Mouse (Mus musculus) embryonic facial prominence, embryonic 13.5 days (tissue): ENCODE measurements around the gene Sox13. TPM values are rescaled to one million over a fixed set of nuclear protein-coding genes. Genes with fewer than 3 reads are reported as not detected.
A peak's percentile ranks its signal among the peaks of the same experiment; 100 is the strongest.

Experiments
- ATAC-seq: fragments of 200-750 bp; cut with Nextera tagmentation; 2 replicates; pipeline ENCODE4 v1.8.0; 2017; ENCODE audit warnings: low read depth; ENCODE audit not compliant: insufficient number of reproducible peaks, insufficient read depth, low FRiP score, low TSS enrichment
- H3K27ac ChIP-seq: fragments of 300-500 bp; sonication (generic); 2 replicates; pipeline ENCODE4 v1.5.1; 2015; ENCODE audit warnings: moderate library complexity, mild to moderate bottlenecking, inconsistent platforms
- H3K27me3 ChIP-seq: fragments of 300-500 bp; sonication (generic); 2 replicates; pipeline ENCODE4 v1.6.1; 2015; ENCODE audit warnings: mild to moderate bottlenecking, inconsistent platforms
- H3K36me3 ChIP-seq: fragments of 300-500 bp; sonication (generic); 2 replicates; pipeline ENCODE4 v1.6.1; 2015; ENCODE audit warnings: mild to moderate bottlenecking, inconsistent platforms
- H3K4me1 ChIP-seq: fragments of 300-500 bp; sonication (generic); 2 replicates; pipeline ENCODE4 v1.6.1; 2015; ENCODE audit warnings: inconsistent platforms
- H3K4me2 ChIP-seq: fragments of 300-500 bp; sonication (generic); 2 replicates; pipeline ENCODE4 v1.6.1; 2015; ENCODE audit warnings: moderate library complexity, mild to moderate bottlenecking, inconsistent platforms
- H3K4me3 ChIP-seq: fragments of 300-500 bp; sonication (generic); 2 replicates; pipeline ENCODE4 v1.5.1; 2015; ENCODE audit warnings: mild to moderate bottlenecking, inconsistent platforms
- H3K9ac ChIP-seq: fragments of 300-500 bp; sonication (generic); 2 replicates; pipeline ENCODE4 v1.6.1; 2015; ENCODE audit warnings: mild to moderate bottlenecking, inconsistent platforms
- H3K9me3 ChIP-seq: fragments of 300-500 bp; sonication (generic); 2 replicates; pipeline ENCODE4 v1.6.1; 2016; ENCODE audit warnings: inconsistent platforms
- WGBS: fragments of 180-500 bp; shearing (Covaris S2); methylation state at CpG from one replicate; pipeline ENCODE4 v1.1.7; 2015; ENCODE audit warnings: mixed read lengths; 5-methylcytosine and 5-hydroxymethylcytosine counted together
- polyA plus RNA-seq: library from polyadenylated mRNA; unstranded; fragments of >200 nt; fragmentation: Nextera tagmentation; extraction: Ambion mirVana; gene quantifications from 2 replicates; pipeline ENCODE4 v1.2.1, GENCODE M21; 2015

The Sox13 gene
- polyA plus RNA-seq, 1 experiment from 2014 or later = 5.2 TPM

DNA sequence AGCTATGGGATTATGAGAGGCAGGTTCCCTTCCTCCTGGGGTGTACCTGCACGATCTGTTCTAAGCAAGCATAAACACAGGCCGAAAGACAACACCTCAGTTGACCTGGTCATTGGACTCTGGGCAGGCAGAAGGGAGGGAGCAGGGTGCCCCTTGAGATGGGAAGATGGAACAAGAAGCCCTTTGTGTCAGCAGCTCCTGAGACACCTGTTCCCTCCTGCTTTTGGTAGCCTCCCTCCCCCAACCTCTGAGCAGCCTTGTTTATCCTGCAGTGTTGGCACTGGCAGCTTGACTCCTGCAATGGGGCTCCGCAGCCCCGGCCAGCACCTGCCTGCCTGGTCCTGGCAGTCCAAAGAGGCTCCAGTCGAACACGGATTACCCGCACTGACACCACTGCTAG, 9.1 kb downstream of the Sox13 start:
- Histone ChIP-seq H3K4me3 (no peak overlapping the region), H3K9ac (no peak overlapping the region), H3K4me2 (no peak overlapping the region), H3K27ac (no peak overlapping the region), H3K9me3 (no peaks in the 10 kb centered on the region), H3K36me3 (no peaks in the 10 kb centered on the region), H3K27me3 (peaks cover 11% of the 10 kb centered on the region), H3K4me1 (peaks cover 31% of the 10 kb centered on the region)
- WGBS = 50% methylated on average over 7 of the region's 7 CpGs
- ATAC-seq = no peak

DNA sequence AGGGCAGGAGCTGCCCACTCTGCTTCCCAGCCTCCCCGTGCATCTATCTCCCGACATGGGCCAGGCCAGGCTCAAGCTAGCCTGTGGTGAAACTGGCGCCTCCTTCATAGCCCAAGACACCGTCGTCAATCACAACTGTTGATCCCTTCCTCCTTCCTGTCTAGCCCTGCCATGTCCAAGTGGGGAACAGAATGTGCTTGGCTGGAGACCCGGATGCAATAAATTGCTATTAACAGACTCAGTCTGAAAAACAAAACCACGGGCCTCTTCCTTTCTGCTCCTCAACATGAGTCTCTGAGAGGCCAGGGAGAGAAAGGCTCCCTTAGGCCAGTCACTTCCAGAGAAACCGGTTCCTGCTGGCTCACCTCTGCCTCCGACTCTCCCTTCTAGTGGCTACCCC, 11.2 kb downstream of the Sox13 start:
- Histone ChIP-seq H3K9ac (no peak overlapping the region), H3K4me1 (peaks cover 35% of the 10 kb centered on the region), H3K27ac (no peak overlapping the region), H3K36me3 (no peaks in the 10 kb centered on the region), H3K4me3 (no peak overlapping the region), H3K9me3 (no peaks in the 10 kb centered on the region), H3K4me2 (no peak overlapping the region), H3K27me3 (peaks cover 3% of the 10 kb centered on the region; the same call in 1 of the 2 replicates)
- WGBS = 70% methylated on average over 9 of the region's 9 CpGs
- no peak for ATAC-seq

DNA sequence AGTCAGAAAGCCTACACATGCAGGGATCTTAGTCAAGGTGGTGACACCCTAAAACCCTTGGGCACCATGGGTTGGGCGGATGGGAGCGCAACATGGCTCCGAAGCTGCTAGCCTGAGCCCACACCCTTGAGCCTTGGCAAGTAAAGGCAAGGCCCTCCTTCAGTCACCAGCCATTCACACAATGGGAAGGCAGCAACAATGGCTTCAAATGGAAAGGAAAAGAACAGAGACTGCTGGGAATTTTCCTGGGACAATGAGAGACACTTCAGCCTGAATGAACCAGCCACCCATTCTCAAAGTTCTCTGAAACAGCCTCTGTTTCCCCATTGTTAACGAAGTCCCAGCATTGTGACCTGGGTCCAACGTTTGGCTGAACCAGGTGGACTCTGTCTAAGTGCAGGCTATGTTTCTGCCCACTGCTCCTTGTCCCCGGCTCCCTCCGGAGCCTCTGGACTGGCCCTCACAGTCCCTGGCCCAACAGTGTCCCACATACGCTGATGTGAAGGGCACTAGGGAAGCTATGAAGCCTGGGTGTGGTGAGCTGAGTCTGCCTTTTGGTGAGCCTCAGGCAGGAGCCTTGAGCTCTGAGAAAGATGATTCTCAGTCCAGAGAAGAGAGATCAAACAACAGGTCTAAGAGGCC, 12.6 kb downstream of the Sox13 start:
- no peaks in the 10 kb centered on the region for H3K27me3 ChIP-seq
- WGBS = 84% methylated on average over 8 of the region's 8 CpGs
- H3K36me3 ChIP-seq = no peaks in the 10 kb centered on the region
- peaks cover 25% of the 10 kb centered on the region for H3K4me1 ChIP-seq
- no peak for ATAC-seq
- no peak overlapping the region for H3K9ac ChIP-seq
- H3K27ac ChIP-seq = no peak overlapping the region
- no peaks in the 10 kb centered on the region for H3K9me3 ChIP-seq
- no peak overlapping the region for H3K4me2 ChIP-seq
- no peak overlapping the region for H3K4me3 ChIP-seq

DNA sequence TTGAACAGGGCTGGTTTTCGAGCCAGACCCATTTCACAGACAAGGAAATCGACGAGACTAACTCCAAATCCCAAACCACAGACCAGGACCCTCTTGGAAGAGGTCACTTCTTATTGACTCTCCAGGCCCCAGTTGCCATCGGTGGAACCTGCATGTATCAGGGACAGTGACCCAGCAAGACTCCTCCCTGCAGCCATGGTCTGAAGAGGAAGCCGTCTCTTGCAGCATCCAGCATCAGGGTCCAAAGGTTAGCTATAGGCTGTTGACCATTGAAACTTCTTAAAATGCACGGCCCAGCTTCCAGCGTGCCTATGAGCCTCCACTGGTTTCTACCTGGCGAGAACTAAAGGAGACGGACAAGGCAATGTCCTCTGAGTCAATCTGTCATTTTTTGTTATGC, 14.4 kb downstream of the Sox13 start:
- Histone ChIP-seq H3K27me3 (no peaks in the 10 kb centered on the region), H3K9ac (no peak overlapping the region), H3K4me2 (no peak overlapping the region), H3K4me3 (no peak overlapping the region), H3K27ac (no peak overlapping the region), H3K9me3 (no peaks in the 10 kb centered on the region), H3K4me1 (peaks cover 20% of the 10 kb centered on the region), H3K36me3 (no peaks in the 10 kb centered on the region)
- WGBS = 54% methylated on average over 9 of the region's 9 CpGs
- ATAC-seq = no peak

DNA sequence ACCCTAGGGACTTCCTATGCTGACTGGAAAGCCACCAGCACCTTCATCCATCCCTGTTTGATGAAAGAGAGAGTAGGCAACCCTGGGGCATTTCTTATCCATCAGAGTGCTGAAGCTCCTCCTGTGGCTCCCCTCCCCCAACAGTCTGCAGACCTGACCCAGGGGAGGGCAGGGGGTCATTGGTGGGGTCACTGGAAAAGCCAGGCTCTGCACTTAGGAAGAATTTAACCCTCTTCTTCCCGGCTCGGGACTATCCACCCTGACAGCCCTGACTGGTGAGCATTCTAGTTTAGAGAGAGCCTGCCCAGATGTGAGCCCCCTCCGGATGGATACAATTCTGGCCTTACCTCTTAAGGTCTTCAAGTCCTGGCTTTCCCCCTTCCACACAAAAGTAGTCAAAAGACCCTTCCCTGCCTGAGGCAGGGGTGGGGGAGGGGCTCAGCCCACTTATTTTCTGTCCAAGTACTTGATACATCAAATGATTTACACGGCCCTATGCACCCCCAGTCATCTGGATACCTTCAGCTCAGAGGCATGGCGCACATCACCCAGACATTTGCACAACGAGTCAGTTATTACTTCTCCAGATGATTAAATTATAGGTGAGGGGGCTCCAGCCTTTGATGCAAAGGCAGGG, 15.2 kb downstream of the Sox13 start:
- WGBS = 9% methylated on average over 6 of the region's 6 CpGs
- no peak for ATAC-seq
- Histone ChIP-seq H3K4me2 (no peak overlapping the region), H3K27me3 (no peaks in the 10 kb centered on the region), H3K4me1 (peaks cover 20% of the 10 kb centered on the region), H3K9me3 (no peaks in the 10 kb centered on the region), H3K4me3 (no peak overlapping the region), H3K36me3 (no peaks in the 10 kb centered on the region), H3K27ac (no peak overlapping the region), H3K9ac (no peak overlapping the region)

DNA sequence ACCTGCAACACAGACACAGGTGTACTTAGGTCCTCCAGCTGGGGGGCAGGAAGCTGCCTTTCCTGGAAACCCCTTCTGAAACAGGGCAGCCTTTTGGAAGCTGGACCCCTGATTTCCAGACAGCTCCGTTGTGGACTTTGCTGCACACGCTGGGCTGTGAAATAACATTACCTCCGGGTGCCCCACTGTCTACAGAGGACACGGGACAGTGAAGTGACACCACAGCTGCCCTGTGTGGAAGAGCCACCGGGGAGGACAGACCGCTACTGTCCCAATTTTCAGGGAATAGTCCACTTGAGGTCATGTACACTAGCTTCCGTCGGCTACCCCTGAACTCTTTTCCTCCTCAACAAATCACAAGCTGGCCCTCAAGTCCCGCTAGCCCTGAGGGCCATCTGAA, 15.9 kb downstream of the Sox13 start:
- H3K4me1 ChIP-seq = peaks cover 20% of the 10 kb centered on the region
- ATAC-seq = no peak
- 27% methylated on average over 9 of the region's 9 CpGs for WGBS

DNA sequence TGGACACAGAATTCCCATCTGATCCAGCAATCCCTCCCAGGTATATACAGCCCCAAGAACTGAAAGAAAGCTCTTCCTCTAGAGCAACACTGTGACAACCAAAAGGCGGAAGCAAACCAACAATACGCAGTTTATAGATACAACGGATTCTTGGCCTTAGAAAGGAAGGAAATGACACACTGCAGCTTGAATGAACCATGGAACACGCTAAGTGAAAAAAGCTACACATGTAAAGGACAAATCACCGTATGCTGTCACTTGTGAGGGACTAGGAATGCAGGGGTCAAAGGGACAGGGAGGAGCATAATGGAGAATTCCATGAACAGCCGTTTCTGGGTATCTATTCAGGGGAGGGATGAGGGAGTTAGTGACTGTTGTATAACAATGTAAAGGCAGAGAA, 16.7 kb downstream of the Sox13 start:
- no peak overlapping the region for H3K4me2 ChIP-seq
- peaks cover 14% of the 10 kb centered on the region for H3K4me1 ChIP-seq
- no peak overlapping the region for H3K4me3 ChIP-seq
- no peaks in the 10 kb centered on the region for H3K9me3 ChIP-seq
- 58% methylated on average over 6 of the region's 6 CpGs for WGBS
- ATAC-seq = no peak
- no peaks in the 10 kb centered on the region for H3K27me3 ChIP-seq
- H3K36me3 ChIP-seq = no peaks in the 10 kb centered on the region
- no peak overlapping the region for H3K27ac ChIP-seq
- H3K9ac ChIP-seq = no peak overlapping the region

More for the DNA sequence above, 15.9 kb downstream of the Sox13 start:
- Histone ChIP-seq H3K4me3 (no peak overlapping the region), H3K36me3 (no peaks in the 10 kb centered on the region), H3K9ac (no peak overlapping the region), H3K9me3 (no peaks in the 10 kb centered on the region), H3K27ac (no peak overlapping the region), H3K4me2 (no peak overlapping the region), H3K27me3 (no peaks in the 10 kb centered on the region)

DNA sequence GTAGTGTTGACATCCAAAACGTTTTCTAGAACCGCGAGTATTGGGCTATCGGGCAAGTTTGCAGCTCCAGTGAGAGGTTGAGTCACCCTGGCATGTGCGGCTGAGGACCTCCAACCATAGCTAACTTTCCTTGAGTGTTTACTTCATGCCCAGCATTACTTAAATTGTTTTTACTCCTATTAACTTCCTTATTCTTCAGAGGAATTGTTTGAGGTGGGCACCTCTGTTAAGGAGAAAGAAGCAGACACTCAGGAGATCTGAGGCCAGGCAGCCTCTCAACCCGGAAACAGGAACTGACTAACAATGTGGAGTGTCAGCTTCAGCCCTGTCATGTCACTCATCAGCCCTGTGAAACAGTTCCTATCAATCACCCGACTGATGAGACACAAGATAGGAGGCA, 17.6 kb downstream of the Sox13 start:
- Histone ChIP-seq H3K36me3 (no peaks in the 10 kb centered on the region), H3K9me3 (no peaks in the 10 kb centered on the region), H3K27ac (no peak overlapping the region), H3K4me1 (peaks cover 14% of the 10 kb centered on the region), H3K4me2 (no peak overlapping the region), H3K9ac (no peak overlapping the region), H3K27me3 (no peaks in the 10 kb centered on the region), H3K4me3 (no peak overlapping the region)
- 80% methylated on average over 7 of the region's 7 CpGs for WGBS
- no peak for ATAC-seq

DNA sequence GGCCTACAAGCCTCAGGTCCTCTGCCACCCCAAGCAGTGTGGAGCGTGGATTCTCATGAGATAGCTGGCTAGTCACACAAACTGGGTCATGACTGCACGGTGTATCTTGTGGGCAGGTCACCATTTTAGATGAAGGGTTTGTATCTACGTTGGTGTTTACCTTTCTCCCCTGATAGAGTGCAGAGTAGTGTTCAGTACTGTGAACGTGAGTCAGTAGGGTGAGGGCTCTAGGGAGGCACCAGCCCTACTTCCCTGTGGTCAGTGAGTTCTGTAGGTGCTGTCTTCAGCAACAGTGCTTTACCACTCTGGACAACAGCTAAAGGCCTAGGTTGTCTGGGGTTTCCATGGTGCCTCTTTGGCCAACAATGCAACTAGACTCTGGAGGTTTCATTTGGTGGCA, 20.2 kb downstream of the Sox13 start:
- peaks cover 8% of the 10 kb centered on the region for H3K4me1 ChIP-seq
- ATAC-seq = no peak
- no peaks in the 10 kb centered on the region for H3K27me3 ChIP-seq
- no peak overlapping the region for H3K9ac ChIP-seq
- H3K27ac ChIP-seq = no peak overlapping the region
- no peak overlapping the region for H3K4me2 ChIP-seq
- H3K4me3 ChIP-seq = no peak overlapping the region
- H3K36me3 ChIP-seq = no peaks in the 10 kb centered on the region
- H3K9me3 ChIP-seq = no peaks in the 10 kb centered on the region
- WGBS = 92% methylated on average over 4 of the region's 4 CpGs

DNA sequence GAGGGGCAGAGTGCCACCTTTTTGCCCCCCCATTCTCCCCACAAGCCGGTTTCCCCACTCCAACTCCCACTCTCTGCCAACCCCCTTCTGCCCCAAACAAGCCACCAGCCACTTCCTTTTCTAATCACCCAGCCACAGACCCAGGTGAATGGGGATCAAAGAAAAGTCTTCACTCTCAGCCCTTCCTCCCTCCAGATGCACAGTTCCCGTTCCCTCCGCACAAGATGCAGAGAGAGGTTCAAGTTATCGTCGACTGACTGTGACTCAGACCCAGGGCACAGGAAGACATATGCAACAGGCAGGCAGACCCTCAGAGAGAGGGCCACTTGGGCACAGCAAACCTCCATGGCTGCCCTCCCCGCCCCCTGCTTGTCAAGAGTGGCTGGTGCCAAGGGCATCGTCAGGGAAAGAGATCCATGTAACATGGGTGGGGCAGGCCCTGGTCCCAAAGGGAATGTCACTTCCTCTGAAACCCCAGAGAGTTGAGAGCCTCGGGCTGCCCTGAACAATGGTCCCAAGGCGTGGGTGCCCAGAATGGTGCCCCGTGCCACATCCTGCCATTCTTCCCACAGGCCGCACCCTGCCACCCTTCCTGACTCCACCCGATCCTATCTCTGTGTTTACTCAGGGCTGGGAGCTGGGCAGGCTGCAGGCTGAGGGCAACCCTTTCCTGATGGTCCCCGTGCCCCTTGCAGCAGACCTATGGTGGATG, 24.0 kb downstream of the Sox13 start:
- Histone ChIP-seq H3K4me1 (peaks cover 12% of the 10 kb centered on the region), H3K36me3 (no peaks in the 10 kb centered on the region), H3K9me3 (no peaks in the 10 kb centered on the region), H3K4me2 (no peak overlapping the region), H3K27me3 (no peaks in the 10 kb centered on the region), H3K9ac (no peak overlapping the region), H3K4me3 (no peak overlapping the region), H3K27ac (no peak overlapping the region)
- 72% methylated on average over 13 of the region's 13 CpGs for WGBS
- no peak for ATAC-seq

DNA sequence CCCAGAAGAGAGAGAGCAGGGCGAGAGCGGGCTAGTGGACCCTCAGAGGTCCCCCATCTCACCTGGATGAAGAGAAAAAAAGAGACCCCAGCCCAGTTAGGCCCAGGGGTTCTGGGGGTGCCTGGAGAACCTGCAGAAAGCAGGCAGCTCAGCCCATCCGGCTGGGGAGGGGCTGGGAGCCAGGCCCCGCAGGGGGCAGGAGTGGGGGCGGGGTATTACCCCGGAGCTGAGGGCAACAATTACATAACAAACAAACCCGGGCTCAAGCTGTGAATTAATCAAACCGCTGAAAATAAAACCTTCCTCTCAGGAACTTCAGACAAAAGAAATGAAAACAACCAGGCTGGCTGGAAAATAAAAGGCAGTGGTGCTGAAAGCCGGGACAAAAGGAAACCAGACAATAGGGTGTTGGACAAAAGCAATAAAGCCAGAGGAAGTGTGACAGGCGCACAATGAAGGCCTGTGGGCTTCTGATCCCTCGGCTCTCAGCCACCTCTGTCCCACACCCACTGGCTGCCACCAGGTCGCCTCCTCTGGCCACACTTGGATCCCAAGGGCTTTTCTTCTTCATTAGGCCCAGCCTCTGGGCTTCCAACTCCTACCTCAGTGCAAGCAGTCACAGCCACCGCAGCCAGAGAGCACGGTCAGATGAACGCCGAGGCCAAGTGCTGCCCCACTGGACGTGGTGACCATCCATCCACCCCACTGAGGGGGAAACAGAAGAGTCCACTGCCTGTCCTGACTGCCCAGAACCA, 26.5 kb downstream of the Sox13 start:
- Histone ChIP-seq H3K27me3 (no peaks in the 10 kb centered on the region), H3K36me3 (no peaks in the 10 kb centered on the region), H3K4me2 (peak overlapping the region; percentile 34), H3K9ac (peak overlapping the region; percentile 55), H3K4me1 (peaks cover 12% of the 10 kb centered on the region), H3K4me3 (no peak overlapping the region), H3K27ac (peak overlapping the region; percentile 75), H3K9me3 (no peaks in the 10 kb centered on the region)
- 19% methylated on average over 17 of the region's 17 CpGs for WGBS
- ATAC-seq = no peak
